Mouse (Mus musculus) testis, adult 2 months (tissue): ENCODE measurements around the gene Smbd1.

ENCODE experiments used
- CTCF ChIP-seq: fragments of 200-500 bp; IDR thresholded peaks from 2 replicates; pipeline ENCODE4 v1.5.1; 2012; ENCODE audit warnings: low read depth, mild to moderate bottlenecking, inconsistent platforms, low read length, moderate library complexity; ENCODE audit not compliant: control insufficient read depth, insufficient read depth, insufficient replicate concordance
- POLR2A ChIP-seq: fragments of 200-500 bp; IDR thresholded peaks from 2 replicates; pipeline ENCODE4 v1.6.1; 2012; ENCODE audit warnings: low read depth, mild to moderate bottlenecking, inconsistent platforms, low read length, moderate library complexity; ENCODE audit not compliant: control insufficient read depth

DNA sequence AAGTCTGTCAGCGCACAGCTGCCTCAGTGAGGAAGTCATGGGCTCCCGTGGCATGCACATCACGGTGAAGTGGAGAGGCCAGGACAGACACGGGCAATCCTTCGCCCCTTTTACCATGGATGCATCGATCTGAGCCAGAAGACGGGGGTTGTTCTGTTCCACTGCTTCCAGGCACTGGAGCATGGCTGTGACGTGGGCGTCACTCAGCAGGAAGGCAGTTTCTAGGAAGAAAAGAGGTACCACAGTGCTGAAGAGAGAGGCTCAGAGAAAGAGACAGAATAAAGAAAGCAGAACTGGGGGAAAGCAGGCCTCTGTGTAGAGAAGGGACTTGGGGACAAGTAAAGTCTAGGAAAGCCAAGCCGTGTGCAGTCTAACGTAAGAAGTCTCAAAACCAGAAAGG lies 36.8 kb upstream of the Smbd1 start:
- TF ChIP-seq CTCF (no peak), POLR2A (no peak)
